14 mouse cellular contexts compared by ENCODE assay signal in genomic region chr7:98899815-98900214, GRCm38 (mm10).
A peak's percentile ranks its signal among the peaks of the same experiment; 100 is the strongest.
DNase-seq lines count a peak whose midpoint lies in the region; ATAC-seq and TF ChIP-seq lines count a peak whose summit lies in the region.
"Had no signal": no experiment of that assay in that cellular context is flagged by ENCODE, and none has a peak within 500 bp of the region (broad histone marks: within the 10 kb centered on the region; RNA-seq: fewer than 3 reads in every experiment).

No protein-coding gene starts in this region.

- no peaks in the 10 kb centered on the region for H3K27me3 ChIP-seq in lung, embryonic 15.5 days
- no peaks in the 10 kb centered on the region for H3K27me3 ChIP-seq in intestine, embryonic 15.5 days (replicated peaks)
- no peaks in the 10 kb centered on the region for H3K27me3 ChIP-seq in limb, embryonic 14.5 days (ENCODE audit: control insufficient read depth, insufficient read depth, low read length)
- H3K27me3 ChIP-seq: forebrain, embryonic 15.5 days; megakaryocyte, embryonic 14.5 days; neural tube, embryonic 12.5 days had no signal

- ATAC-seq in lung, embryonic 15.5 days (ENCODE audit: borderline replicate concordance, extremely low read depth, low FRiP score, low TSS enrichment), result peak; percentile 83; the same call in 1 of the 2 replicates
- ATAC-seq in intestine, embryonic 15.5 days, result peak; percentile 54
- no peak for ATAC-seq in limb, embryonic 14.5 days (ENCODE audit: low FRiP score, low read depth)
- ATAC-seq: forebrain, embryonic 15.5 days had no signal

- H3K4me1 ChIP-seq in lung, embryonic 15.5 days, result peaks cover 62% of the 10 kb centered on the region
- H3K4me1 ChIP-seq in intestine, embryonic 15.5 days (replicated peaks), result peaks cover 42% of the 10 kb centered on the region
- peaks cover 49% of the 10 kb centered on the region for H3K4me1 ChIP-seq in limb, embryonic 14.5 days (ENCODE audit: control insufficient read depth, insufficient read depth, low read length)

- TF ChIP-seq POLR2A in limb, embryonic 14.5 days (IDR thresholded peaks at IDR 0.05; ENCODE audit: borderline replicate concordance, extremely low read depth, insufficient read depth, insufficient read length), result no peak

- peak overlapping the region; percentile 69 for H3K27ac ChIP-seq in lung, embryonic 15.5 days
- H3K27ac ChIP-seq in intestine, embryonic 15.5 days, result peak overlapping the region; percentile 24
- 0 out of 2 replicates have a peak overlapping the region, but pooled peaks have one; percentile 19 for H3K27ac ChIP-seq in limb, embryonic 14.5 days (replicated peaks; ENCODE audit: low read depth, low read length)
- H3K27ac ChIP-seq: forebrain, embryonic 15.5 days; left cerebral cortex, adult 2 months; neural tube, embryonic 12.5 days had no signal

- no peaks in the 10 kb centered on the region for H3K36me3 ChIP-seq in lung, embryonic 15.5 days
- no peaks in the 10 kb centered on the region for H3K36me3 ChIP-seq in intestine, embryonic 15.5 days
- peaks cover 3% of the 10 kb centered on the region; the same call in 1 of the 2 replicates for H3K36me3 ChIP-seq in limb, embryonic 14.5 days (ENCODE audit: control insufficient read depth, insufficient read depth, low read length)
- H3K36me3 ChIP-seq: forebrain, embryonic 15.5 days; neural tube, embryonic 12.5 days had no signal

- H3K4me3 ChIP-seq in lung, embryonic 15.5 days, result no peak overlapping the region
- H3K4me3 ChIP-seq in intestine, embryonic 15.5 days (replicated peaks), result no peak overlapping the region
- no peak overlapping the region for H3K4me3 ChIP-seq in limb, embryonic 14.5 days (replicated peaks; ENCODE audit: low read length)
- H3K4me3 ChIP-seq: forebrain, embryonic 15.5 days; left cerebral cortex, adult 2 months; megakaryocyte, embryonic 14.5 days; neural tube, embryonic 12.5 days had no signal

- no peak overlapping the region for H3K9ac ChIP-seq in lung, embryonic 15.5 days
- H3K9ac ChIP-seq in intestine, embryonic 15.5 days, result no peak overlapping the region
- H3K9ac ChIP-seq in limb, embryonic 14.5 days (ENCODE audit: low read depth, low read length, severe bottlenecking), result no peak overlapping the region
- H3K9ac ChIP-seq: forebrain, embryonic 15.5 days; neural tube, embryonic 12.5 days had no signal

- DNase-seq in lung, adult 18-20 months, result no peak
- DNase-seq in limb, embryonic 14.5 days (ENCODE audit: low spot score), result peak; percentile 66
- DNase-seq in right cerebral cortex, postnatal 25 days, result no peak
- no peak for DNase-seq in layer of hippocampus, postnatal 25 days (ENCODE audit: extremely low spot score in 1 of 2, low spot score in 1 of 2)
- no peak for DNase-seq in testis, postnatal 10 days (ENCODE audit: low spot score)
- DNase-seq in adipocyte (ENCODE audit: low spot score), result no peak
- DNase-seq: right cerebral cortex, postnatal 14 days; thymus, adult 18-20 months had no signal

- no peaks in the 10 kb centered on the region for H3K9me3 ChIP-seq in lung, embryonic 15.5 days
- no peaks in the 10 kb centered on the region for H3K9me3 ChIP-seq in intestine, embryonic 15.5 days
- no peaks in the 10 kb centered on the region for H3K9me3 ChIP-seq in limb, embryonic 14.5 days (ENCODE audit: control insufficient read depth, low read length)
- H3K9me3 ChIP-seq: forebrain, embryonic 15.5 days; neural tube, embryonic 12.5 days had no signal

- H3K4me2 ChIP-seq in lung, embryonic 15.5 days, result no peak overlapping the region
- H3K4me2 ChIP-seq in intestine, embryonic 15.5 days (replicated peaks), result no peak overlapping the region
- H3K4me2 ChIP-seq in limb, embryonic 14.5 days (replicated peaks; ENCODE audit: low read depth, low read length, severe bottlenecking), result no peak overlapping the region
- H3K4me2 ChIP-seq: forebrain, embryonic 15.5 days; neural tube, embryonic 12.5 days had no signal

- 36% methylated on average over 4 of the region's 4 CpGs for WGBS in lung, embryonic 15.5 days
- WGBS in intestine, embryonic 15.5 days, result 53% methylated on average over 4 of the region's 4 CpGs
- WGBS in limb, embryonic 14.5 days, result 35% methylated on average over 4 of the region's 4 CpGs

Comparison
In these comparisons a context has a peak if more than half of its experiments do, and no peak if none do; other contexts are left out.
1. H3K27ac ChIP-seq: peak in every context shown above with its lines; median percentile 69 in lung, embryonic 15.5 days; 24 in intestine, embryonic 15.5 days; 19 in limb, embryonic 14.5 days.